Mouse (Mus musculus) central nervous system, embryonic 18 days (tissue): Measurements from ENCODE around the gene Pde10a. TPM values are rescaled to one million over a fixed set of nuclear protein-coding genes. Genes with fewer than 3 reads are reported as not detected.

Experiments used
- polyA plus RNA-seq: library from polyadenylated mRNA; depleted of rRNA; stranded (reverse); fragments of >200 nt; gene quantifications from 2 replicates; pipeline ENCODE4 v1.2.3, GENCODE M21; 2012; rRNA removed

Pde10a gene
- 49.5 and 56.8 TPM in 2 replicates for polyA plus RNA-seq

GRCm38 (mm10) chr17:8525225-8525721 is at the start of gene Pde10a:
Gene Pde10a, plus strand, starts transcription at chr17:8525372.

DNA sequence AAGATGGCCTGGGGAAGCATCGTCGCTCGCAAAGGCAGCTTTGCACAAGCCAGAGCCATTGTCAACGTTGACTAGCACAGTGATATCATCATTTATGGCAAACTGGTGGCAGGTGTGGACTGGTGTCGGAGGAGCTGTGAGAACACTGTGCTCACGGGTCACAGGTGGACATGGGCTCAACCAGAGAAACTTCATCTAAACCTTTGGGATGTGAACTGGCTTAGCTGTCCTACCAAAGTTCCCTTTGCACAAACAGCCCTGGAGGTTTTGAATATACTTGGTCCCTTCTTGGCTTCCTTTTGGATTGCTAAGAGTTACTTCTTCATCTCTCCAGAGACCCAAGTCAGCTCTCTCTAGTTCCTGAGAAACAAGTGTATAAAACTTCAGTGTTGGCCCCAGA is 41.7 kb downstream of the Pde10a start, which contains the start of gene Gm17087:
Gm17087 (minus strand) TSS at position 101 of the 400 bp plus-strand sequence.

DNA sequence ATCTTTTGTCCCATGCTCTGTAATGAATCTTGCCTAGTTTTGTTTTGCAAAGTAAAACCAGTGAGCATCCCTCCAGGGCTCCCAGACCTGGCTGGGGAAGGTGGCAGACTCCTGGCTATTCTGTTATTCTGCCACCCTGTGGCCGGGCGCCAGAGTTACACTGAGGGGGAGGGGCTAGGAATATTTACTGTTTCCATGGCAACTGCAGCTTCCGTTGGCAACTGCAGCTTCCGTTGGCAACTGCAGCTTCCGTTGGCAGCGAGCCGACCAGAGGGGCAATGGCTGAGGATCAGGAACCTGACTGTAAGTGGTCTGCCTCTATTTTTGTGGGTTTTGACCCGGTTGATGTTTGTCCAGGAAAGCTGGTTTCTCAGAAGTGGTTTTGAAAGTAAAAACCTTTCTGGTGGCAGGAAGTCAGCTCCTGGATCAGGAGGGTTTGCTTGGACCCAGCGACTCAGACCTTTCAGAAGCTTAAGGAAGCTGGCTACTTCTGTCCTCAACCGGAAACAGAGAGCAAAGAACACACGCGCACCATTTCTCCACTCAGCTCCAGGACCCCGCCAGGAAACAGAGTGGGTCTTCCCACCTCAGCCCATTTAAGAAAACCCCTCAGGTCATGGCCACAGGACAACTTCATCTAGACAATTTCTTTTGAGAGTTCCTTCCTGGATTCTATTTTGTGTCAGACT is 463.1 kb downstream of the Pde10a start, which contains the start of gene 1700010I14Rik:
1700010I14Rik (plus strand) TSS at position 215 of the 689 bp plus-strand sequence.

Other genes with a start within 250 kb of the Pde10a start
- gene Mpc1, start 242.5 kb upstream of the Pde10a start, polyA plus RNA-seq, result 265 and 296 TPM in 2 replicates
- gene Sft2d1, start 214.3 kb upstream of the Pde10a start, polyA plus RNA-seq, result 212 and 213 TPM in 2 replicates
- gene Prr18, start 187.9 kb upstream of the Pde10a start, polyA plus RNA-seq, result 25.4 and 25.5 TPM in 2 replicates
- gene T2, start 169.4 kb upstream of the Pde10a start, polyA plus RNA-seq, result 0.74 and 0.96 TPM in 2 replicates
- gene T, start 90.9 kb upstream of the Pde10a start, polyA plus RNA-seq, result 0.71 and 1.0 TPM in 2 replicates
- gene Gm17087, start 41.6 kb downstream of the Pde10a start, polyA plus RNA-seq, result not detected in 2 replicates